Mouse (Mus musculus) splenic B cell, adult 2 months (primary cell): ENCODE measurements at regions not wholly inside any gene's neighbourhood (a gene's known extent, or its start where the extent isn't known, plus 50 kb on each side); places are given as distances from the start of the nearest gene placed in this dataset.

Experiments used
- DNase-seq: peaks from one replicate; pipeline ENCODE4 v3.0.0-alpha.2; 2011; ENCODE audit warnings: low read depth, low spot score
- H3K27me3 ChIP-seq: 2 replicates; pipeline ENCODE4 v1.6.1; 2012; ENCODE audit warnings: mild to moderate bottlenecking, low read length, moderate library complexity, mixed read lengths; ENCODE audit not compliant: control insufficient read depth, poor library complexity, insufficient read depth, severe bottlenecking
- H3K36me3 ChIP-seq: 2 replicates; pipeline ENCODE4 v1.6.1; 2012; ENCODE audit warnings: mild to moderate bottlenecking, low read length, moderate library complexity, mixed read lengths; ENCODE audit not compliant: control insufficient read depth, poor library complexity, insufficient read depth, severe bottlenecking

DNA sequence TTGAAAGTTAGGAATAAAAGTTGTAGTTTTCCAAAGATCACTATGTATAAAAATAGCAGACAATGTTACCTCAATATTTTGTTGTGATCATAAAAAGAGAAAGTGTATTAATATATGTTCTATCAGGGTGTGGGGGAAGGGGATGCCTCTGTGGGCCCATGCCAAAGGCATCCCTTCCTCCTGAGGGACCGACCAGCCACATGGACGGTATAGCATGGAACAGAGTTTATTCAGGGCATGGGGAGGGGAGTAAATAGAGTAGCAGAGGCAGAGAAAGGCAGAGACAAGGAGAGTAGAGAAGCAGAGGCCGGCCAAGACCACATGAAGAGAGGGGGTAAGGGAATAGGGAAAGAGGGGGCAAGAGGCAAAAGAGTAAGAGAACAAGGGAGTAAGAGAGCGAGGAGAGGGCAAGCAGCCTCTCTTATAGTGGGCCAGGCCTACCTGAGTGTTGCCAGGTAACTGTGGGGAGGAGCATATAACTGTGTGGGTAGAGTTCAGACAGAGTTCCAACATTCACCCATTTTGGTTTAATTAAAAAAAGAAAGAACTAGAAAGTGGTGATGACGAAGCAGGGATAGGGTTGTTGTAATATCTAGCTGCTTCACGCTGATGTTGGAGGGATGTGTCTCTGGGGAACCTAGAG, 131.7 kb upstream of the Klf6 start:
- no peaks in the 10 kb centered on the region for H3K36me3 ChIP-seq
- no peak for DNase-seq
- no peaks in the 10 kb centered on the region for H3K27me3 ChIP-seq

DNA sequence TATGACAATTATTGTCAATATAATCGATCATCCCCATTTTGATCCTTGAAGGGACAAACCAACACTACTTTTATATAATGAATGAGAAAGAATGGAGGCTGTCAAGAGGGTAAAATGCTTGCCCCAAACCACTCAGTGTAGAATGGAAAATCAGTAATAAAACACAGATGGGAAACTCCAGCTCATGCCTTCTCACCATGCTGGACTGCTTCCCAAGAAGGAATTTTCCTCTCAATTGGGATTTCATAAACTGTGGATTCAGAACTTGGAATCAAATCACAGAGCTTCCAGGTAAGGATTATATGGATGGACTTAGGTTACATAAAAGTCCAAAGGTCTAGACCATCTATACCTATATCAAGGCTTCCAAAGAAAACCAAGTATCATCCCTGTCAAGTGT, 129.1 kb upstream of the Klf6 start:
- Histone ChIP-seq H3K36me3 (no peaks in the 10 kb centered on the region), H3K27me3 (no peaks in the 10 kb centered on the region)
- DNase-seq: no peak

DNA sequence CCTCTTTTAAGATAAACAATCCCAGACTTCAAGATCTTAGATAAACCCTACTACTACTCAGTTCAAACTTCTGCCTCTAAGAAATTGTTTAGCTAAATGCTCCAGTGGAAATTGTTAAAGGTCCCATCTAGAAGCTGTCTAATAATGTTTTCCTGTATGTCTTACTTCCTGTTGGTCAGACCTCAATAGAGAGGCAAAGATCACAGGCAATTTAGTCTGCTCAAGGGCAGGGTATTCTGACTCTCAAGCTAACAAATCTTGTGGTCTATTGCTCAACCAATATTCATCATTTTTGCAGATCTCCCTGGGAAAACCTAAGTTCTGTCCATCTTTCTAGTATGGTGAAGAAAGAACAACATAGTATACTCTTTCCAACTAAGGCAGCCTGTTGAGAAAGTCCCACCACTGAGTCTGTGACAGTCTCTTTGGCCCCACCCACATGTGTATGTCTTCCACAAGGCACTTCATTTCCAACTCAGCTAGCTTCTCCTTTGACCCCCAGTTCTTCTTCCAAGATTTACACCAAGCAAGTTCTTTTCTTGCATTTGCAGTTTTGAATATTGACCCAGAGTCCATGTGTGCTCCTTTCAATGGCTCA, 126.2 kb upstream of the Klf6 start:
- no peak for DNase-seq
- no peaks in the 10 kb centered on the region for H3K27me3 ChIP-seq

DNA sequence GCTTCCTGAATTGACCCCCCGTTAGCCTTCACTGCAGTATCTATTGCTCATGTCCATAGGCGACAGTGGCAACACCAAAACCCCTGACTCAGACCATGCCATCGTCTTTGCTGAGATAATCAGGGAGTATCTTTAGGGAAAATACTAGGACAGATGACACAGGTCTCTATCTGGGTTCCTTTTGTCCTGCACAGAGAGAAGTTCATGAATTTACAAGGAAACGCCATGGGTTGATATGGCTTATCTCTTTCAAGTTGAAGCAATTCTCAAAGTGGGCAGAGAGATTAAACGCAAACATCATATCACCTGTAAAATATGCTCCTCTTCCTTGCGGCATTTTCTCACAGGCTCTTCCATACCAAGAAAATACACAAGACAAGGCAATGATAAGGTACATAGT, 124.8 kb upstream of the Klf6 start:
- Histone ChIP-seq H3K27me3 (no peaks in the 10 kb centered on the region), H3K36me3 (no peaks in the 10 kb centered on the region)
- no peak for DNase-seq

More for the DNA sequence above, 126.2 kb upstream of the Klf6 start:
- H3K36me3 ChIP-seq: no peaks in the 10 kb centered on the region

DNA sequence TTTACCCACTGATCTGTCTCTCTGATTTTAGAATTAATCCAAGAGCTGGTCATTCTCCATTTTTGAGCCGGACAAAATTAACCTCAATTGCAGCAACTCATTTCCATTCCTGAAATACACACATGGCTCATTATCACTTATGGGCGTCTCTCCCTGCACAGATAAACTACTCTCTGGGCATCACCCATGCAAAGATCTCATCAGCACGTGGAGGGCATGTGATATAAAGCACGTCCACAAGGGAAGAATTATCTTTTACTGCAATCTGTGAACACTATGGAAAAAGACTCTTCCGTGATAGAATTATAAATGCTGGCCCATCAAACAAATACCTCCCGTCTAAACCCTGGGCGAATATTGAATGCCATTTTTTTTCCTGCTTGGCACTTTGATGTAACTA, 124.1 kb upstream of the Klf6 start:
- DNase-seq: no peak
- Histone ChIP-seq H3K36me3 (no peaks in the 10 kb centered on the region), H3K27me3 (no peaks in the 10 kb centered on the region)

DNA sequence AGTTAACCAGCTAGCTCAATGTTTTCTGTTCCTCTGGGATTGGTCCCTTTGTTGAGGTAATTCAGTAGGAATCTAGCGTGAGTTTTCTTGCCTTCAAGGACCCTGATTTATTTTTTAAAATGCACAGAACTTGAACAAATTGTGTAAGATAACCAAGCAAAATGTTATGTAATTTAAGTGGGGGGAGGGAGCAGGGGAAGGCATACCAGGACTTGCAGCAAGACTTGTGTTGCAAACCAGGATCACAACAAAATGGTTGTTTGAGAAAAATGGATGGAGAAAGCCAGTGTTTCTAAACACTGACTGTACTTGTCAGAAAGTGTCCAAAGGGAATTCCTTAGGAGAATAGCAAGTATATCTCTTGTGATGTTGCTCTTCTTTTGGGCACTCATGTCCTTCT, 120.5 kb upstream of the Klf6 start:
- no peaks in the 10 kb centered on the region for H3K27me3 ChIP-seq
- H3K36me3 ChIP-seq: no peaks in the 10 kb centered on the region
- no peak for DNase-seq

DNA sequence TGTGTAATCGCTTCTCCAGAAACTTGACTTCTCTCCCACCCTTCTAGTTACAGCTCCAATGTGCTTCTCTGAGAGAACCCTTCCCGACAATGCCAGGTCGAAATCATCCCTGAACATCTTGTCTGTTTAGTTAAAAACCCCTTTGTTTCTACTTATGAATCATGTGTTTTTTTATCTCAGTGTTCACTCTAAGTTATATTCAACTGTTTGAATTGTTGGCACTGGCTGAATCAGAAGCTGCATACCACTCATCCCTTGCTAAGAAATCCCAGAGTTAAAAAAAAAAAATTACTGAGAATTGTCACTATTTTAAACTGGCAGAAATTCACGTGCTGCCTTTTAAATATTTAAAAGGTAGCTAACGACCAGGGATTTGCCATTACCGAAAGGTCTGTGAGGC, 116.3 kb upstream of the Klf6 start:
- DNase-seq: no peak
- no peaks in the 10 kb centered on the region for H3K27me3 ChIP-seq
- H3K36me3 ChIP-seq: no peaks in the 10 kb centered on the region

DNA sequence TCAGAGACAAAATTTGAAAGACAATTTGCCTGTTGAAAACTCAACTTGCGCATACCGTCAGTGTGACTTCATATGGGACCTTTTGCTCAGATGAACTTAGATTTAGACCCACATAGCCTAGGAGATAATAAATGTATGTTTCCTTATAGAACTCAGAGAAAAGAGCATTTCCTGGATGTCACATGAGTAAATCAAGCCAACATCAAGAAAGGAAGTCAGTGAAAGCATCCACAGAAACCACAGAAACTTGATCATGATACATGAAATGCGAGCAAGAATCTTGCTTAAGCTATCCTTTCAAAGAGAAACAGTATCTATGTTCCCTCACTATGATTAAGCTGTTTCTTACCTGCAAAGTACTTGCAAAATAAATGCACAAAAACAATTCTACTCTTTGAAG, 104.1 kb upstream of the Klf6 start:
- H3K36me3 ChIP-seq: no peaks in the 10 kb centered on the region
- H3K27me3 ChIP-seq: no peaks in the 10 kb centered on the region
- no peak for DNase-seq

DNA sequence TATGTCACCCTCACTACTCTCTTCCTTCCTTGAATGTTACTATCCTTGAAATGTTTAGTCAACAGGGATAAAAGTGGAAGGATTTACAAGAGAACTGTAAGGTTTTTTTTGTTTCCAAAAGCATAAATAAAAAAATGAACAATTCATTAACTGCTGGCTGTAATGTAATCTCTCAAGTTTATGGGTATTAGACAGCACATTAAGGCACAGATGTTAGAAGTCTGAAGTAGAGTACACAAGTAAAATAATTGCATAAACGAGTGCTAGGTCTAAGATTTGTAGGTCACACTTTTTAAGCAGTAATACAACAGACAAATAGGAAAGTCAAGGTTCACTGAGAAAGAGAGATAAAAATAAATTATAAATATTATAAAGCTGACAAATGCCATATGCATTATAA, 103.3 kb upstream of the Klf6 start:
- no peak for DNase-seq
- Histone ChIP-seq H3K27me3 (no peaks in the 10 kb centered on the region), H3K36me3 (no peaks in the 10 kb centered on the region)

DNA sequence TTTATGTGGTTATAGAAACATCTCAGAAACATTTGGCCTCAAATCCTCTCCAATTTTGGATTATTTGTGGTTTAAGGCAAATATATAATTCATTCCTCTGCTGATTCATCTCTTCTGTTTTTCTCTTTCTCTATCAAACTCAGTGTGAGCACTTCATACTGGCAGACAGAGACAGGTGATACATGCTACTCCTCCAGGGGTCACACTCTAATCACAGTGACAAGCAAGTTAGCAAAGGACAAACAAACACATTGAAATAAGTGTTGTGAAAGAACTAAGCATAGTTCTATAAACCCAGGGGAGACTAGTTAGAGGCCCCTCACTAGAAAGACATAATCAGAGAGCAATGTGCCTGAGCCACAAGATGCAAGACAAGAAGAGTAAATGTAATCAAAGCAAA, 101.3 kb upstream of the Klf6 start:
- DNase-seq: no peak
- no peaks in the 10 kb centered on the region for H3K27me3 ChIP-seq
- H3K36me3 ChIP-seq: no peaks in the 10 kb centered on the region

DNA sequence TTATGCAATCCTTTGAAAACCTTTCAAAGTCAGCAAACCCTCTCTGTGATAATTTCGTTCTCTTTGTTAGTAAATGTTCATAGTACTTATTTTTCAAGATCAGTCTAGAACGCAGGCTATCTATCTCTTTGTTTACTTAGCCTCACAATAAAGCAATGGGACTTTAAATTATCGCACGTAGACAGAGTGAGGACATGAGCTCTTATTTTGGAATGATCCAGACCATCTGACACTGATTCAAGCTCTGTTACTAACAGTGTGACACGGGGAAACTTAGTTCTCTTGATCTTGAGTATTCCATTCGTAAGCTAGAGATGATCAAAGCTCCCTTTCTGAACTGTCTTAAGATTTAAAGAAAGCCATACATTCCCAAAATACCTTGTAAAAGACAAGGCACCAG, 94.9 kb upstream of the Klf6 start:
- no peaks in the 10 kb centered on the region for H3K36me3 ChIP-seq
- no peak for DNase-seq

DNA sequence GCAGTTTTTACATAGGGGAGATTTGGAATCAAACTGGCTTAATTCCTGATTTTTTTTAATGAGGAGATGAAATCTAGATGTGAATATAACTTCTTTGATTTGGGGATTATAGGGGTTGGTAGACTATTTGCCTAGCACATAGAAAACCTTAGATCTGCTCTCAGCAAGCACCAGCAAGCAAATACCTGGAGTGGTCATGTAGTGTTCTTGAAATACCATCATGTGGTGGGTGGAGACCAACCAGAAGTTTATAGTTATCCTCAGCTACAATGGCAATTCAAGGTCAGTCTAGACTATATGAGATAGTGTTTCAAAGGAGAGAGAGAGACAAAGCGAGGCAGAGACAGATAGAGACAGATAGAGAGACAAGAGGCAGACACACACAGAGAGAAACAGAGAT, 94.1 kb upstream of the Klf6 start:
- no peaks in the 10 kb centered on the region for H3K36me3 ChIP-seq

More for the DNA sequence above, 94.9 kb upstream of the Klf6 start:
- H3K27me3 ChIP-seq: no peaks in the 10 kb centered on the region

DNA sequence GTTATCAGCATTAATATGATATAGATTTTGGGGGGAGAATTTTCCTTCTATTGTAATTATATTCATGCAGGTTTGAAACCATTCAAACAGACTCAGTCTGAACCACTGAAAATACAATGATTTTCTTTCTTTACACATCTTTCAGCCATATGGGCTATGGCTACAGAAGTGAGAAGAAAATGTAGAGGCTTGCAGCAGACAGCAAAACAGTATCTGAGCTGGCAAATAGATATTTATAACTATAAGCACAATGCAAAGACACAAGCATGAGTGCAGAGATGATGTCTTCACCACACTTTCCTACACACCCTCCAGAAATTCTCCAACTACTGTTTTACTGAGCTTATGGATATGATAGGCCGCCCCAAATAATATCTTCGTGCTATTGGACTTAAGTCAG, 92.6 kb upstream of the Klf6 start:
- no peaks in the 10 kb centered on the region for H3K36me3 ChIP-seq
- DNase-seq: no peak
- no peaks in the 10 kb centered on the region for H3K27me3 ChIP-seq

More for the DNA sequence above, 94.1 kb upstream of the Klf6 start:
- no peaks in the 10 kb centered on the region for H3K27me3 ChIP-seq
- no peak for DNase-seq

DNA sequence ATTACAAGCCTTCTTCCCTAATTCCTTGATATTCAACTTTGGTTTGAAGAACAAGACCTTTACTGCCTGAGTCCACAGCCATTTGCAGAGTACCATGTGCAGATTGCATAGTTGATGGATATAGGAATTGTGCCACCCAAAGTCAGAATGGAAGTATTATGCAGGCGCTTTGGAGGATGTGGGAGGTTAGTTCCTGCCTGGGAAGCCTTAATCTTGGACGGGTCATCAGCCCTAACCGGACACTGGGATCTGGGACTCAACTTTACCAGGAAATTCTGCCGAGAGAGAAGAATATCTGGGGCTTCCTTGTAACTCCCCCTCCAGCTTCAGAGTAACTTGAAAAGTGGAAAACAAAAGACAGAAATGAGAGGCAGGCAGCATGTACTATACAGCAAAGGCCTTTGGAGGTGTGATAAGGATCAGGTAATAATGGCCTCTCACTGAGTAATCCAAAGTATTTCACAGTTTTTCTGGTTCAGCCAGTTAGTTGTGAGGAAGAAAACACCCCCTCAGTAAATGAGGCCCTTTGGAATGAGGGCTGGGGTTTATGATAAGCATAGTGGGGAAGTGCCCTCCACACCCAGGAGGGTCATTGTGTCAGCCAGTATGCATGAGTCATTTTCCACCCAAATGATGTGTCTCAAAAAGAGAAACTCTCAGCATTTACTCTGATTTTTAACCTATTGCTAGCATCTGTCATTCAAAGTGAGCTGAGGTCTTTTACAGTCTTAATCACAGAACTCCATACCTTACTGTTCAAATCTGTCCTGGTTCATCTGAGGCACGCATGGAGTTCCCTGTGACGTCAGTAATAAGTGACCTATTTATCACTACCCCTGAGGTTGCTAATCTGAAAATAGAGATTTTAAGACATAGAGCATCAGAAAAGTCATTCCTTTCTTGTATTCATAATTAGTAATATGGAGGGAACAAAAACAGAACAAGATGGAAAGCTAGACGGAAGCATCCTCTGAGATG, 91.7 kb upstream of the Klf6 start:
- no peaks in the 10 kb centered on the region for H3K27me3 ChIP-seq
- no peaks in the 10 kb centered on the region for H3K36me3 ChIP-seq
- no peak for DNase-seq

DNA sequence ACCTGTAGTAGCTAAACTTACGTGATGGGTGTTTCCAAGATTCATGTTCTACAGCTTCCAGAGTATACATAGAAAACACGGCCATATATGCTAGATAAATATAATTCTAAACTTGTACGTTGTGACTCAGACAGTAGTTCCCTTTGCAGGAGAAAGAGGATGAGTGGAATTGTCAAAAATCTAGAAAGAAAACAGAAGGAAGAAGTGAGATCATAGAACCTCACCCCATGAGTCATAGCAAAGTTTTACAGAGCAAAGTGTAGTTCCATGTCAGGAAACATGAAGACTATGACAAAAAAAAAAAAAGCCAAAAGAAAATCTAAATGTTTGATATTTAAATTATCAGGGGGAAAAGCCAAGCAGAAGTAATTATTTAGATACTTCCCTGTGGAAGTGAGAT, 87.5 kb upstream of the Klf6 start:
- no peak for DNase-seq
- Histone ChIP-seq H3K27me3 (no peaks in the 10 kb centered on the region), H3K36me3 (no peaks in the 10 kb centered on the region)
